ENCODE assay signal across 23 mouse cellular contexts in genomic region chr3:104965991-104966554, GRCm38 (mm10). TPM values are rescaled to one million over a fixed set of nuclear protein-coding genes. Genes with fewer than 3 reads are reported as not detected.
A peak's percentile ranks its signal among the peaks of the same experiment; 100 is the strongest.
DNase-seq lines count a peak whose midpoint lies in the region; ATAC-seq lines count a peak whose summit lies in the region.
"Had no signal": no experiment of that assay in that cellular context is flagged by ENCODE, and none has a peak within 500 bp of the region (broad histone marks: within the 10 kb centered on the region; RNA-seq: fewer than 3 reads in every experiment).

No protein-coding gene starts in this region.

- 64% methylated on average over 7 of the region's 7 CpGs for WGBS in heart, embryonic 10.5 days
- 78% methylated on average over 7 of the region's 7 CpGs for WGBS in neural tube, embryonic 11.5 days
- WGBS in neural tube, embryonic 15.5 days = 75% methylated on average over 7 of the region's 7 CpGs
- 81% methylated on average over 7 of the region's 7 CpGs for WGBS in stomach, embryonic 14.5 days
- 85% methylated on average over 7 of the region's 7 CpGs for WGBS in hindbrain, embryonic 13.5 days

- no peak overlapping the region for H3K4me2 ChIP-seq in neural tube, embryonic 11.5 days (ENCODE audit: low read depth)
- H3K4me2 ChIP-seq in neural tube, embryonic 15.5 days = no peak overlapping the region
- H3K4me2 ChIP-seq in stomach, embryonic 14.5 days (replicated peaks; ENCODE audit: low read depth, low read length) = no peak overlapping the region
- no peak overlapping the region for H3K4me2 ChIP-seq in hindbrain, embryonic 13.5 days
- H3K4me2 ChIP-seq: forebrain, embryonic 13.5 days; heart, embryonic 13.5 days; hindbrain, embryonic 12.5 days had no signal

- no peaks in the 10 kb centered on the region for H3K36me3 ChIP-seq in heart, embryonic 10.5 days
- no peaks in the 10 kb centered on the region for H3K36me3 ChIP-seq in neural tube, embryonic 11.5 days (ENCODE audit: control insufficient read depth, insufficient read depth, low read length)
- H3K36me3 ChIP-seq in neural tube, embryonic 15.5 days = no peaks in the 10 kb centered on the region
- H3K36me3 ChIP-seq in stomach, embryonic 14.5 days (ENCODE audit: control insufficient read depth, insufficient read depth, low read length) = no peaks in the 10 kb centered on the region
- H3K36me3 ChIP-seq in hindbrain, embryonic 13.5 days = no peaks in the 10 kb centered on the region
- H3K36me3 ChIP-seq: forebrain, embryonic 10.5 days; heart, embryonic 13.5 days; hindbrain, embryonic 12.5 days had no signal

- ATAC-seq in neural tube, embryonic 11.5 days (ENCODE audit: insufficient read depth, low FRiP score, low TSS enrichment) = no peak
- no peak for ATAC-seq in neural tube, embryonic 15.5 days (ENCODE audit: low FRiP score)
- no peak for ATAC-seq in stomach, embryonic 14.5 days (ENCODE audit: insufficient number of reproducible peaks, insufficient read depth, low FRiP score, low read depth)
- no peak for ATAC-seq in hindbrain, embryonic 13.5 days (ENCODE audit: low FRiP score)
- ATAC-seq: CD4-positive, CD25-positive, alpha-beta regulatory T cell, adult 4 months; forebrain, embryonic 13.5 days; hindbrain, embryonic 16.5 days had no signal

- no peaks in the 10 kb centered on the region for H3K9me3 ChIP-seq in heart, embryonic 10.5 days
- no peaks in the 10 kb centered on the region; the same call in 1 of the 2 replicates for H3K9me3 ChIP-seq in neural tube, embryonic 11.5 days (ENCODE audit: control insufficient read depth, low read length)
- H3K9me3 ChIP-seq in neural tube, embryonic 15.5 days (replicated peaks) = no peaks in the 10 kb centered on the region
- H3K9me3 ChIP-seq in stomach, embryonic 14.5 days (ENCODE audit: control insufficient read depth, low read depth, low read length) = peaks cover 2% of the 10 kb centered on the region; the same call in 1 of the 2 replicates
- no peaks in the 10 kb centered on the region for H3K9me3 ChIP-seq in hindbrain, embryonic 13.5 days
- H3K9me3 ChIP-seq: forebrain, embryonic 13.5 days; hindbrain, embryonic 12.5 days had no signal

- no peak overlapping the region for H3K9ac ChIP-seq in neural tube, embryonic 11.5 days (ENCODE audit: low read length)
- no peak overlapping the region for H3K9ac ChIP-seq in neural tube, embryonic 15.5 days (replicated peaks)
- no peak overlapping the region for H3K9ac ChIP-seq in stomach, embryonic 14.5 days (replicated peaks; ENCODE audit: low read depth, low read length)
- no peak overlapping the region for H3K9ac ChIP-seq in hindbrain, embryonic 13.5 days
- H3K9ac ChIP-seq: forebrain, embryonic 13.5 days; heart, embryonic 13.5 days; hindbrain, embryonic 12.5 days had no signal

- no peak overlapping the region for H3K27ac ChIP-seq in heart, embryonic 10.5 days
- no peak overlapping the region for H3K27ac ChIP-seq in neural tube, embryonic 11.5 days (ENCODE audit: low read depth, low read length)
- no peak overlapping the region for H3K27ac ChIP-seq in neural tube, embryonic 15.5 days (replicated peaks)
- H3K27ac ChIP-seq in stomach, embryonic 14.5 days (ENCODE audit: low read length) = 0 out of 2 replicates have a peak overlapping the region, but pooled peaks have one; percentile 10
- no peak overlapping the region for H3K27ac ChIP-seq in hindbrain, embryonic 13.5 days
- H3K27ac ChIP-seq: forebrain, embryonic 10.5 days; forebrain, embryonic 13.5 days; heart, embryonic 13.5 days; hindbrain, embryonic 12.5 days had no signal

- no peak overlapping the region for H3K4me3 ChIP-seq in heart, embryonic 10.5 days
- 0 out of 2 replicates have a peak overlapping the region, but pooled peaks have one; percentile 2 for H3K4me3 ChIP-seq in neural tube, embryonic 11.5 days (ENCODE audit: low read depth, low read length)
- no peak overlapping the region for H3K4me3 ChIP-seq in neural tube, embryonic 15.5 days (replicated peaks)
- no peak overlapping the region for H3K4me3 ChIP-seq in stomach, embryonic 14.5 days (ENCODE audit: low read depth, low read length)
- H3K4me3 ChIP-seq in hindbrain, embryonic 13.5 days = no peak overlapping the region
- H3K4me3 ChIP-seq: forebrain, embryonic 10.5 days; forebrain, embryonic 13.5 days; heart, embryonic 13.5 days; hindbrain, embryonic 12.5 days had no signal

- peaks cover 72% of the 10 kb centered on the region for H3K4me1 ChIP-seq in heart, embryonic 10.5 days
- H3K4me1 ChIP-seq in neural tube, embryonic 11.5 days (ENCODE audit: control insufficient read depth, insufficient read depth, low read length) = 0 out of 2 replicates have a peak, but pooled peaks cover 2% of the 10 kb centered on the region
- peaks cover 25% of the 10 kb centered on the region for H3K4me1 ChIP-seq in neural tube, embryonic 15.5 days
- peaks cover 7% of the 10 kb centered on the region; the same call in 1 of the 2 replicates for H3K4me1 ChIP-seq in stomach, embryonic 14.5 days (ENCODE audit: control insufficient read depth, insufficient read depth, low read length)
- H3K4me1 ChIP-seq in hindbrain, embryonic 13.5 days (replicated peaks) = peaks cover 33% of the 10 kb centered on the region

- DNase-seq in heart, embryonic 10.5 days (ENCODE audit: low spot score) = peak; percentile 72
- DNase-seq in heart, adult 18-20 months = no peak
- DNase-seq in neural tube, embryonic 11.5 days (ENCODE audit: low spot score) = no peak
- DNase-seq: adrenal gland, adult 2 months; adrenal gland, postnatal 14 days; cerebellum, adult 11 months; cerebellum, adult 2 months; cerebellum, adult 9-11 months; cerebellum, postnatal 25 days; gastrocnemius, postnatal 10 days; gastrocnemius, postnatal 36 days had no signal

- peaks cover 52% of the 10 kb centered on the region for H3K27me3 ChIP-seq in heart, embryonic 10.5 days (ENCODE audit: insufficient read depth, poor library complexity, severe bottlenecking)
- peaks cover 24% of the 10 kb centered on the region for H3K27me3 ChIP-seq in neural tube, embryonic 11.5 days (ENCODE audit: control insufficient read depth, insufficient read depth, low read length)
- peaks cover 43% of the 10 kb centered on the region for H3K27me3 ChIP-seq in neural tube, embryonic 15.5 days (replicated peaks)
- H3K27me3 ChIP-seq in stomach, embryonic 14.5 days (ENCODE audit: control insufficient read depth, insufficient read depth, low read length) = no peaks in the 10 kb centered on the region
- peaks cover 65% of the 10 kb centered on the region for H3K27me3 ChIP-seq in hindbrain, embryonic 13.5 days

RNA-seq across cellular contexts. Expression of gene Wnt2b, which starts 4.4 kb away (rescaled TPM):
- 1.3 and 1.6 TPM in 2 replicates for polyA plus RNA-seq in heart, embryonic 10.5 days (2016; fragmentation: Nextera tagmentation; extraction: Ambion mirVana)
- 1 to 10 TPM in 1 of 2 experiments, under 1 TPM in 1; 0.82 to 1.9 TPM for total RNA-seq in heart, adult 18-20 months (2021)
- polyA plus RNA-seq in neural tube, embryonic 11.5 days (2014; fragmentation: Nextera tagmentation; extraction: Ambion mirVana) = 0.90 and 1.5 TPM in 2 replicates
- 0.78 and 0.88 TPM in 2 replicates for polyA plus RNA-seq in neural tube, embryonic 15.5 days (2015; fragmentation: Nextera tagmentation; extraction: Ambion mirVana)
- 4.1 and 4.5 TPM in 2 replicates for polyA plus RNA-seq in stomach, embryonic 14.5 days (2014; fragmentation: Nextera tagmentation; extraction: Ambion mirVana)
- polyA plus RNA-seq in hindbrain, embryonic 13.5 days (2015; fragmentation: Nextera tagmentation; extraction: Ambion mirVana) = 0.63 and 0.75 TPM in 2 replicates
- total RNA-seq: granulocyte monocyte progenitor cell, adult 5-6 weeks; hematopoietic stem cell, adult 5-6 weeks; MEL had no signal
